Mouse (Mus musculus): Measurements from ENCODE around the gene Tmem170.

Tmem170 gene

GRCm38 (mm10) chr8:111825219-111825618 lies 51.3 kb downstream of the Tmem170 start:
- in situ Hi-C loops (cut with MboI; ENCODE audit: unreplicated experiment in 2 of 2): loop anchor here (25.0 kb wide), 2 partner anchors 313 to 363 kb away; partner anchors contain the start of gene Wdr59 (in 1 of the 2)

GRCm38 (mm10) chr8:111824334-111824733 lies 52.2 kb downstream of the Tmem170 start:
- in situ Hi-C loops (cut with MboI; ENCODE audit: unreplicated experiment in 2 of 2): no loop called here

- in situ Hi-C loops (cut with MboI; ENCODE audit: unreplicated experiment in 2 of 2): no loop called here
Measured at GRCm38 (mm10) chr8:111821199-111821598, 55.4 kb downstream of the Tmem170 start.

DNA sequence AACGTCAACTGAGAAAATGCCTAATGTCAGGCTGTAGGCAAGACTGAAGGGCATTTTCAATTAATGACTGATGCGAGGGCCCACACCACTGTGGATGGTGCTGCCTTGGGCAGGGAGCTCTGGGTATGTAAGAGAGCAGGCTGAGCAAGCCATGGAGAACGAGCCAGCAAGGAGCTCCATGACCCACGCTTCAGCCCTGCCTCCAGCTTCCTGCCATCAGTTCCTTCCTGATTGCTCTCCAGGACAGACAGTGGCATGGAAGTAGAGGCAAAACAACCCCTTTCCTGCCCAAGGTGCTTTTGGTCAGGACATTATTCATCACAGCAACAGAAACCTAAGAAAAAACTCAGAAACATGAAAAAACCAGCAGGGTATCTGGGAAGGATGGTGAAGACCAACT lies 55.9 kb downstream of the Tmem170 start:
- in situ Hi-C loops (cut with MboI; ENCODE audit: unreplicated experiment in 2 of 2): no loop called here

- in situ Hi-C loops (cut with MboI; ENCODE audit: unreplicated experiment in 2 of 2): no loop called here
Measured at GRCm38 (mm10) chr8:111820018-111820417, 56.5 kb downstream of the Tmem170 start.

DNA sequence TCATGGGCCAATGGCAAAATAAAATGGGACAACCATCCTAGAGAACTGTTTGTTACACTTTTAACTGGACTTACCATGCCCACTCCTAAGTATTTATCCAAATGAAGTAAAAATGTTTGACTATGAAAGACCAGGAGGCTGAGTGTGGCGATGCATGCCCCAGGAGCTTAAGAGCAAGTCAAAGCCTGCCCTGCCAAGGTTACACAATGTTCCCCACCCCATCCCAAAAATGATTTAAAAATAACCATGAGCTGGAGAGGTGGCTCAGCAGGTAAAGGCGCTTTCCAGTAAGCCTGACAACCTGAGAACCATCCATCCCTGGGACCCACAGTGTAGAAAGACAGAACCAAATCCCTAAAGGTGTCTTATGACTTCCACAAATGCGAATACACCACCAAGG lies 58.0 kb downstream of the Tmem170 start:
- in situ Hi-C loops (cut with MboI; ENCODE audit: unreplicated experiment in 2 of 2): no loop called here

- in situ Hi-C loops (cut with MboI; ENCODE audit: unreplicated experiment in 2 of 2): no loop called here
Measured at GRCm38 (mm10) chr8:111815078-111815477, 61.5 kb downstream of the Tmem170 start.

DNA sequence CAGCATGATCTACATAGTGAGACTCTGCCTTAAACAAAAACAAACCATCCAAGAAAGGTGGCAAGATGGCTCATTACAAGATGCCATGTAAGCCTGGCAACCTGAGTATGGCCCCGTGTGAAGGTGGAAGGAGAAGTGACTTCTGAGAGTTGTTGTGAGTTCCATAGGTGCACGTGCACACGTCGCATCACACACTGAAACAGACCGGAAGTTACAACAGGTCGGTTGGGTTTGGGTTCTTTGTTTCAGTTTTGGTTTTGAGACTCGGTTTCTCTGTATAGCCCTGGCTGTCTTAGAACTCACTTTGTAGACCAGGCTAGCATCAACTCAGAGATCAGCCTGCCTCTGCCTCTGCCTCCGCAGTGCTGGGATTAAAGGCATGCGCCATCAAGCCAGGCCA lies 62.7 kb downstream of the Tmem170 start:
- in situ Hi-C loops (cut with MboI; ENCODE audit: unreplicated experiment in 2 of 2): no loop called here
